Mouse (Mus musculus) embryonic facial prominence, embryonic 14.5 days (tissue): ENCODE results near the gene Igtp. TPM values are rescaled to one million over a fixed set of nuclear protein-coding genes. Genes with fewer than 3 reads are reported as not detected.
A peak's percentile ranks its signal among the peaks of the same experiment; 100 is the strongest.
"Not testable (repeated sequence)": the region's sequence is repeated elsewhere in the genome, so short reads cannot be mapped to it uniquely, and the experiment has no call there.

Experiments
- ATAC-seq: fragments of 200-750 bp; cut with Nextera tagmentation; 2 replicates; pipeline ENCODE4 v1.8.0; 2017; ENCODE audit warnings: low read depth, moderate number of reproducible peaks, moderate TSS enrichment
- DNase-seq: peaks from one replicate; pipeline ENCODE4 v3.0.0-alpha.2; 2015; ENCODE audit warnings: low spot score
- H3K27ac ChIP-seq: fragments of 300-500 bp; sonication (generic); replicated peaks from 2 replicates; pipeline ENCODE4 v1.5.1; 2014; ENCODE audit warnings: low read depth, mild to moderate bottlenecking, low read length, moderate library complexity
- H3K27me3 ChIP-seq: fragments of 300-500 bp; sonication (generic); replicated peaks from 2 replicates; pipeline ENCODE4 v1.6.1; 2014; ENCODE audit warnings: low read length; ENCODE audit not compliant: control insufficient read depth, insufficient read depth
- H3K36me3 ChIP-seq: fragments of 300-500 bp; sonication (generic); 2 replicates; pipeline ENCODE4 v1.6.1; 2014; ENCODE audit warnings: low read length, mixed read lengths; ENCODE audit not compliant: control insufficient read depth, insufficient read depth
- H3K4me1 ChIP-seq: fragments of 300-500 bp; sonication (generic); 2 replicates; pipeline ENCODE4 v1.6.1; 2014; ENCODE audit warnings: antibody characterized with exemption, low read length; ENCODE audit not compliant: control insufficient read depth, insufficient read depth
- H3K4me2 ChIP-seq: fragments of 300-500 bp; sonication (generic); 2 replicates; pipeline ENCODE4 v1.6.1; 2014; ENCODE audit warnings: low read depth, mild to moderate bottlenecking, low read length, moderate library complexity, mixed read lengths
- H3K4me3 ChIP-seq: fragments of 300-500 bp; sonication (generic); 2 replicates; pipeline ENCODE4 v1.5.1; 2014; ENCODE audit warnings: low read depth, mild to moderate bottlenecking, low read length
- H3K9ac ChIP-seq: fragments of 300-500 bp; sonication (generic); 2 replicates; pipeline ENCODE4 v1.6.1; 2014; ENCODE audit warnings: low read depth, mild to moderate bottlenecking, low read length, moderate library complexity, mixed read lengths
- H3K9me3 ChIP-seq: fragments of 300-500 bp; sonication (generic); 2 replicates; pipeline ENCODE4 v1.6.1; 2016; ENCODE audit warnings: low read length; ENCODE audit not compliant: control insufficient read depth
- WGBS: fragments of 180-500 bp; shearing (Covaris S2); extraction: QIAGEN DNeasy Blood & Tissue Kit; methylation state at CpG from one replicate; pipeline ENCODE4 v1.1.7; 2014; 5-methylcytosine and 5-hydroxymethylcytosine counted together
- polyA plus RNA-seq: library from polyadenylated mRNA; unstranded; fragments of >200 nt; fragmentation: Nextera tagmentation; extraction: Ambion mirVana; gene quantifications from 2 replicates; pipeline ENCODE4 v1.2.1, GENCODE M21; 2014

Igtp gene
- polyA plus RNA-seq, 1 experiment from 2014 or later, result 16.7 TPM

- H3K4me1 ChIP-seq, result no peaks in the 10 kb centered on the region; the same call in 1 of the 2 replicates
- DNase-seq, result no peak
- H3K36me3 ChIP-seq, result no peaks in the 10 kb centered on the region
- WGBS, result 79% methylated on average over 6 of the region's 6 CpGs
- no peaks in the 10 kb centered on the region for H3K9me3 ChIP-seq
- H3K4me2 ChIP-seq, result no peak overlapping the region
- no peak for ATAC-seq
- H3K4me3 ChIP-seq, result no peak overlapping the region
- H3K9ac ChIP-seq, result no peak overlapping the region
- H3K27ac ChIP-seq, result no peak overlapping the region
- H3K27me3 ChIP-seq, result no peaks in the 10 kb centered on the region
Observed at GRCm38 (mm10) chr11:58216823-58217222, 17.5 kb downstream of the Igtp start.

GRCm38 (mm10) chr11:58223751-58224150, 24.4 kb downstream of the Igtp start:
- Histone ChIP-seq H3K9ac (no peak overlapping the region), H3K4me2 (no peak overlapping the region), H3K9me3 (no peaks in the 10 kb centered on the region), H3K4me1 (no peaks in the 10 kb centered on the region), H3K36me3 (no peaks in the 10 kb centered on the region), H3K27ac (no peak overlapping the region; the same call in 1 of the 2 replicates), H3K27me3 (no peaks in the 10 kb centered on the region), H3K4me3 (no peak overlapping the region)
- WGBS, result 26% methylated on average over 4 of the region's 4 CpGs
- DNase-seq (peak; percentile 76), ATAC-seq (0 out of 2 replicates have a peak, but pooled peaks have one; percentile 18)

- 51% methylated on average over 7 of the region's 7 CpGs for WGBS
Observed at GRCm38 (mm10) chr11:58224313-58224712, 25.0 kb downstream of the Igtp start.

GRCm38 (mm10) chr11:58224872-58225271, 25.5 kb downstream of the Igtp start:
- H3K36me3 ChIP-seq, DNase-seq, H3K27ac ChIP-seq, H3K4me1 ChIP-seq, H3K4me3 ChIP-seq, H3K27me3 ChIP-seq, H3K9me3 ChIP-seq, H3K4me2 ChIP-seq, ATAC-seq, H3K9ac ChIP-seq: not testable (repeated sequence)
- 70% methylated on average over 2 of the region's 2 CpGs for WGBS

More at GRCm38 (mm10) chr11:58224313-58224712, 25.0 kb downstream of the Igtp start:
- H3K27me3 ChIP-seq, result no peaks in the 10 kb centered on the region
- ATAC-seq (no peak), DNase-seq (peak; percentile 10)
- no peak overlapping the region for H3K4me2 ChIP-seq
- no peaks in the 10 kb centered on the region for H3K36me3 ChIP-seq
- H3K27ac ChIP-seq, result no peak overlapping the region
- no peaks in the 10 kb centered on the region for H3K4me1 ChIP-seq
- H3K9ac ChIP-seq, result no peak overlapping the region
- no peak overlapping the region for H3K4me3 ChIP-seq
- H3K9me3 ChIP-seq, result no peaks in the 10 kb centered on the region

- Histone ChIP-seq H3K27me3 (no peaks in the 10 kb centered on the region), H3K36me3 (no peaks in the 10 kb centered on the region), H3K9me3 (no peaks in the 10 kb centered on the region), H3K4me1 (no peaks in the 10 kb centered on the region), H3K4me2 (no peak overlapping the region), H3K27ac (no peak overlapping the region), H3K4me3 (no peak overlapping the region), H3K9ac (no peak overlapping the region)
- 16% methylated on average over 5 of the region's 5 CpGs for WGBS
- no peak; the same call in 1 of the 2 replicates for ATAC-seq
- peak; percentile 50 for DNase-seq
Observed at GRCm38 (mm10) chr11:58225655-58226054, 26.3 kb downstream of the Igtp start.

- ATAC-seq (no peak), DNase-seq (no peak)
- H3K9ac ChIP-seq, result no peak overlapping the region
- no peaks in the 10 kb centered on the region for H3K36me3 ChIP-seq
- no peak overlapping the region for H3K4me2 ChIP-seq
- no peak overlapping the region for H3K4me3 ChIP-seq
- no peaks in the 10 kb centered on the region for H3K27me3 ChIP-seq
- no peak overlapping the region for H3K27ac ChIP-seq
- H3K4me1 ChIP-seq, result no peaks in the 10 kb centered on the region
- H3K9me3 ChIP-seq, result no peaks in the 10 kb centered on the region
Observed at GRCm38 (mm10) chr11:58226425-58226824, 27.1 kb downstream of the Igtp start.

- H3K4me3 ChIP-seq, H3K27me3 ChIP-seq, H3K4me2 ChIP-seq, H3K36me3 ChIP-seq, DNase-seq, H3K4me1 ChIP-seq, H3K9ac ChIP-seq, H3K9me3 ChIP-seq, ATAC-seq, H3K27ac ChIP-seq: not testable (repeated sequence)
- 96% methylated on average over 2 of the region's 2 CpGs for WGBS
Observed at GRCm38 (mm10) chr11:58228021-58228420, 28.7 kb downstream of the Igtp start.

- no peaks in the 10 kb centered on the region for H3K27me3 ChIP-seq
- no peaks in the 10 kb centered on the region for H3K9me3 ChIP-seq
- 57% methylated on average over 16 of the region's 16 CpGs for WGBS
- ATAC-seq (no peak), DNase-seq (peak; percentile 18)
- H3K9ac ChIP-seq, result no peak overlapping the region
- H3K27ac ChIP-seq, result no peak overlapping the region
- H3K4me2 ChIP-seq, result no peak overlapping the region
- H3K4me1 ChIP-seq, result no peaks in the 10 kb centered on the region
- H3K4me3 ChIP-seq, result no peak overlapping the region
- no peaks in the 10 kb centered on the region for H3K36me3 ChIP-seq
Observed at GRCm38 (mm10) chr11:58230396-58230910, 31.1 kb downstream of the Igtp start.

GRCm38 (mm10) chr11:58231156-58231555, 31.8 kb downstream of the Igtp start:
- DNase-seq (no peak), ATAC-seq (no peak)
- no peaks in the 10 kb centered on the region for H3K27me3 ChIP-seq
- H3K9ac ChIP-seq, result no peak overlapping the region
- no peak overlapping the region for H3K4me2 ChIP-seq
- no peak overlapping the region for H3K4me3 ChIP-seq
- no peaks in the 10 kb centered on the region for H3K4me1 ChIP-seq
- no peaks in the 10 kb centered on the region for H3K9me3 ChIP-seq
- no peaks in the 10 kb centered on the region for H3K36me3 ChIP-seq
- H3K27ac ChIP-seq, result no peak overlapping the region
- 87% methylated on average over 8 of the region's 8 CpGs for WGBS
